Mouse (Mus musculus): ENCODE measurements around the gene Plscr3.

GRCm38 (mm10) chr11:69878952-69879351 lies 32.8 kb downstream of the Plscr3 start:
- TF ChIP-seq CTCF (IDR thresholded peaks at IDR 0.05; ENCODE audit: extremely low read depth, insufficient read depth, low read length) (no peak), POLR2A (IDR thresholded peaks at IDR 0.05; ENCODE audit: extremely low read depth, insufficient read depth, low read length) (no peak)

Data from cortical plate, adult 2 months (tissue).